Mouse (Mus musculus): ENCODE measurements around the gene Tbc1d19. TPM values are rescaled to one million over a fixed set of nuclear protein-coding genes. Genes with fewer than 3 reads are reported as not detected.

Gene Tbc1d19
- polyA plus RNA-seq, 1 experiment from 2014 or later = 78.1 TPM

Other genes with a start within 250 kb of the Tbc1d19 start
- gene Cckar, start 101.9 kb upstream of the Tbc1d19 start, polyA plus RNA-seq (2014; fragmentation: Nextera tagmentation; extraction: Ambion mirVana) = 0.42 and 1.1 TPM in 2 replicates
- gene Stim2, start 188.9 kb downstream of the Tbc1d19 start, polyA plus RNA-seq (2014; fragmentation: Nextera tagmentation; extraction: Ambion mirVana) = 30.6 and 35.8 TPM in 2 replicates